Mouse (Mus musculus) right cerebral cortex, postnatal 14 days (tissue): ENCODE measurements around the gene Crocc.

Experiments used
- DNase-seq: peaks from one replicate; pipeline ENCODE4 v3.0.0; 2022

Gene Crocc

DNA sequence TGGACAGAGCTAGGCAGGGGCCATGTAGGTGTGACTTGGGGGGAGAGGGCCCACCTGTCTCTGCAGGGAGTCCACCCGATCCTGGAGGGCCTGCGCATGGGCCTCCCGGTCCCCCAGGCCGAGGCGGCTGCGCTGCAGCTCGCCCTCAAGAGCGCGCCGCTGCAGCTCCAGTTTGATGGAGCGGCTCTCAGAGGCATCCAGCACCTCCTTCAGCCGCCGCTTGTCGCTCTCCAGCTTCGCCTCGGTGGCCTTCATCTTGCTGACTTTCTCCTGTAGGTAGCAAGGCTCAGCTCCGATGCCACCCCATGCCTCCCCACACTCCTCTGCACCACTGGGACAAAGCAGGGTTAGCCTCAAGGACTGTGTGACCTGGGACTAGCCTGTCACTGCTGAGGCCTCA lies 40.1 kb downstream of the Crocc start:
- no peak for DNase-seq

DNA sequence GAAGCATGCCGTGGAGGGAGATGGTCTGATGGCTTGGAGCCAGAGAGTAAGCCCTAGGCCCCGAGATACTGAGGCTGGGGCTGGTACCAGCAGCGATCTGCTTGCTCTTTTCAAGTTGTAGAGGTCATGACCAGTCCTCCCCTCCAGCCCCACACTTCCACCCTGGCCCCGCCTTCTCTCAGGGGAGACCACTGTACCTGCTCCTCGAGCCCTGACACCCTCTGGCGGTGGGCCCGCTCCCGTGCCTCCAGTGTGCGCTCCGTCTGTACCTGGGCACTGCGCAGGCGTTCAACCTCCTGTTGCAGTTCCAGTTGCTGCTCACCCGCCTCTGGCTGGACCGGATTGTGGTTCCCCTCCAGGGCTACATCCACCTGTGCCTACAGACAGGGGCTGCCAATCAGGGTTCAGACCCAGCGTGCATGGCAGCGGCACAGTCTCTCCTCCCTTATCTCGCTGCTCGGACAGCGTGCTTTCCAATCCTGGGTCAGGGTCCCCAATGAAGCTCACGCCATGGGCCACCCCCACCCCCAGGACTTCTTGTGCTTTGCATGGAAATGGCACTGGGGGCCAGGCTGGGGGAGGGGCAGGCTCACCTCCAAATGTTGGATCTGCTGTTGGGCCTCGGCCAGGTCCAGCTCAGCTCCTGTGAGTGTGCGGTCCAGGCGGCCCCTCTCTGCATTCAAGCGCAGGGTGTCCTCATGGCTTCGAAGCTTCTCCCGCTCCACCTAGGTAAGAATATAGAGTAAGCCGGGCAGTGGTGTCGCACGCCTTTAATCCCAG lies 42.5 kb downstream of the Crocc start:
- no peak for DNase-seq

DNA sequence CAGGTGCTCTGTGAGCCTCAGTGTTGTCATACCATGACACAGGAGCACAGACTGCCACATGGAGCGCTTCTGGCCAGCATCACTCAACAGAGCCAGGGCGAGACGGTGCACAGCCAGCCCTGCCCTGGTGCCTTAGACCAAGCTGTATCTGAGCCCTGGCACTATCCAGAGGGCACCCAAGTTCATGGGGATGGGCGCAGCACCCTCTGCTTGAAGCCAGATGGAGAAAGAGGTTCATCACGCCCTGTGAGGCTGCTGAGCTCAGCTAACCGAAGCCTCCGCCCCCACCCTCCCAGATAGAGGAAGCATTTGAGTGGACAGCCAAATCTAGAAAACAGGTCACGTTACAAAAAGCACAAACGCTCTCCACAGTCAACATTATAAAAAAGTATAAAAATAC lies 44.0 kb downstream of the Crocc start:
- no peak for DNase-seq

DNA sequence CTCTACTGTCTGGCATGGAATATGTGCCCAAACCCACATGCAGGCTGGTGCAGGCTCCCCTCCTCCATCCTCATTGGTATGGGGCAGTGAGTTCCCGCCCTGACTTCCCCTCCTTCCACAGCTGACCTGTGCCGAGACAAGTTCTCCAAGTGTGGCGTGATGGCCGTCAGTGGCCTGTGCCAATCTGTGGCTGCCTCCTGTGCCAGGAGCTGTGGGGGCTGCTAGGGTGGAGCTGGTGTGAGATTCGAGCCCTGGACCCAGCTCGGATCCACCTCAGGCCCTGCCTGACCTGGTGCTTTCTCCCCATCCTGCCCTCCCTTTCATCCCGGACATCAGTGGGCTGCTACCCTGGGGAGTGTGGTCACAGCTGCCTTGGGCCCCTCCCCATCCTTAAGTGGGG lies 45.0 kb downstream of the Crocc start:
- DNase-seq, result no peak

DNA sequence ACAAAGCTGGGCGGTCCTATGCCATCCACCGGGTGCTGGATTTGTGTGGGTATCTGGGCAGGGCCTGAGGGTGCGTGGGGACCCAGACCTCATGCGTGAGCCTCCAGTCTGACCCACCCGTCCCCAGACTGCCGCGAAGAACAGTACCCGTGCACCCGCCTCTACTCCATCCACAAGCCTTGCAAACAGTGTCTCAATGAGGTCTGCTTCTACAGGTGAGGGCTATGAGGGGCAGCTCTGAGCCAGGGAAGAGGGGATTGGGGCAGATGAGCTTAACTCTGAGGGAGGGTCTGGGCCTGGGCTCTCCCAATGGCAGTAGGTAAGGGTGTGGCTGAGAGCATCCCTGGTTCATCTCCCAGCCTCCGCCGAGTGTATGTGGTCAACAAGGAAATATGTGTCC lies 45.5 kb downstream of the Crocc start:
- no peak for DNase-seq

DNA sequence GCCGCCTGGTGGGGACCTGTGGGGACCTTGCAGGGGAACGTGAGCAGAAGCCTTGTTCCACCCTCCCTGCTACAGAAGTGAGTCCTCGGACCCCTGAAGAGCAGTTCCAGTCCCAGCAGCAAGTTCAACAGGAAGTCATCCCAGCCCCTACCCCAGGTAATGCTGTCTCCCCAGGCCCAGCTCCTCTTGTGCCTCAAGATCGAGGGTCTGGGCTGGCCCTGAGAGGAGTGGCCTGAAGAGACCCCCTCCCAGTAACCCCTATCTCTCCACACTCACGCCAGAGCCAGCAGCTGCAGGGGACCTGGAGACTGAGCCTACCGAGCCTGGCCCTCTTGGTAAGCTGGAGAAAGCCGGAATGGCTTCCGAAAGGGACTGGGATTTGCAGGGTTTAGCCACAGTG lies 46.2 kb downstream of the Crocc start:
- no peak for DNase-seq

DNA sequence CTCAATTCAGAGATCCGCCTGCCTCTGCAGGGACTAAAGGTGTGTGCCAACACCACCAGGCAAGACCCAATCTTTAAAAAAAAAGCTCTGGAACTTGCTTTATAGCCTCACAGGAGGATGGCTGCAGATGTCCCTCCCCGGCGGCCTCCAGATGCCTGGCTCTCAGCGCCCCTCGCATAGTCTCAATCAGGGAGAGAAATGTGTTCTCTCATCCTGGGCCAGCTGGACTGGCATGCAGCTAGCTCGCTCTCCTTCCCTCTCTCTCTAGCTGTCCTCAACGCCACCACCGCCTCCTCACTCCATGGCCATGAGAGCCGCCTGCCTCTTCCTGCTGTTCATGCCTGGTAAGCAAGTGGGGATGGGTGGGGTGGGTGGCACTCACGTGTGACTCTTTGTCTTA lies 47.8 kb downstream of the Crocc start:
- no peak for DNase-seq

DNA sequence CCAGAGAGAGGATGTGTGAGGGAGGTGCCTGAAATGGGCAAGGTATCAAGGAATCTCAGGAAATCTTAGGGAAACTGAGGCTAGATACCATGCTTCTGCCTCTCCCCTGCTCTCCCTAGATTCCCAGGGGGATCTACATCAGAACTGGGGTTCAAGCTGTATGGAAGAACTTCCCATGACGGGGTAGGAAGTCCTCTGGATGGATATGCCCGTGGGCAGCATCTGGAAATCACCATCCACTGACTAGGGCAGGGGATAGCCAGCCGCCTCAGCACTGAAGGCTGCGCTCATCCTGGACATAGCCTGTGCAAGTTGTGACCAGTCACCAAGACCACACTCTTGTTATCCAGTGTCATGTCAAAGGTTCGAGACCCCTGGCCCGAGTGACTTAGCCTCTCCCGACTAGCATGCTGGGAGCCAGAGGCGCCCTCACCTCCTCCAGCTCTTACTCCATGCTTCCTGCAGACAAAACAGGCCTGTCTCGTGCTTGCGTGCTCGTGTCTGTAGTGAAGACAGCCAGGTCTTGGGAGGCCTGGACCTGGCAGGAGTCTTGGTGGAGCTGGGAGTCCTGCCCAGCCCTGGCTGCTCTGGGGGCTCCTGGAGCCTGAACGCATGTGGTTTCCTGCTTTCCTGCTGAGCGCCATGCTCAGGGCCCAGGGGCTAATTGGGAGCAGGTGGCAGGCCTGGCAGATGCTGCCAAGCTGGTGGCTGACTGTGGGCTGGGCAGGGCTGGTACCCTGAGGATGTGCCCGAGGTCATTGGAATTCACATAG lies 48.6 kb downstream of the Crocc start:
- no peak for DNase-seq

DNA sequence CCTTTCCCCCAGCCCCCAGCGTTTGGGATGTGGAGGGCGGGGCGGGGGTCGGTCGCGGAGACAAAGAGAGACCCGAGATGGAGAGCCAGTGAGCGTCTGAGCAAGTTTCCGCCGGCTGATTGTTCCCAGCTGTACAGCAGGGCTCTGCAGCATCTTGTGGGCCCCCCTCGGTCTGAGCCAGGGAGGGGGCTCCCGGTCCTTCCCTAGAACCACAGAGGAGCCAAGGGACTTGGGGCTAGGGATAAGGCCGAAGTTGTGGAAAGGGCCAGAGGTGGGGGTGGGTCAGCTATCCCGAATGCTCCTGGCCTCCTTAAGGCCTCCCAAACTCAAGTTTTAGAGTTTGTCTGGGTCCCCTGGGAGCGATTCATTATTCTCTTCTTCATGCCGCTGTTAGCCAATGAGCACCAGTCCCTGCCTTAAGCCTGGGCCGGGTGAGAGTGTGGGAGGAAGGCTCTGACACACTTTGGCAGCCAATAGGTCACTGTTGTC lies 49.4 kb downstream of the Crocc start:
- no peak for DNase-seq

DNA sequence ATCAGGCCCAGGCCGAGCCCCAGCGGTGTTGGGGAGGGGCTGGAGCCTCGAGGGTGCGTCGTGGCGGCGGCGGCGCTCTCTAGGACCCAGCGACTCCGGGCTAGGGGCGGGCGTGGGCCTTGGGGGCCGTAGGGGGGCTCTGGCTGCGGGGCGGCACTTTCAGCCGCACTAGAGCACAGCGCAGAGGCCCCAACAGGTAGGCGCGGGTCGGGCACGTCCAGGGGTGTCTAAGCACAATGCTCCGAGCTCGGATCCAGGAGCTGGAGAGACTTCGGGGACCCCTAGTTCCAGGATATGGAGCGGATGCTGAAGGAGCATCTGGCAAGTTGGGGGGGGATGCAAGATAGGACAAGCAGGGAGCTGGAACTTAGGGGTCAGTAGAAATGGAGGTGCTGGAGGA lies 49.8 kb downstream of the Crocc start:
- DNase-seq, result peak; percentile 47

DNA sequence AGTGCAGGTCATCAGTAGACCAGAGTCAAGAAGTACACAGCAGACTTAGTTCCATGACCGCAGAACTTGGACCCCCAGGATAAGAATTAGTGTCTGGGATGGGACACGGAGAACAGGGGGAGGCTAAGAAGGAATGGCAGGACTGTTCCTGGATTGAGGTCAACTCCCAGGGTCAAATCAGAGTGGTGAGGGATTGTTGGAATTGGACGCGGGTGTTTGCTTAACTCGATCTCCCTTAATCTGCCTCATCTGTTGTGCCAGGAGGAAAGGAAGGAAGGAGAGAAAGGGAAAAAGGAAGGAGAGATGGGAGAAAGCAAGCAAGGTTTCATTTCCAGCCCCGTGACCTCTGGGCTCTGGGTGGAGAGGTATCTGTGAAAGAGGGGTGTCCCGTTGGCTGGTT lies 50.2 kb downstream of the Crocc start, which contains the start of gene Mfap2:
Gene Mfap2, plus strand, starts transcription at position 301 of the 400 bp plus-strand sequence.
- no peak for DNase-seq

DNA sequence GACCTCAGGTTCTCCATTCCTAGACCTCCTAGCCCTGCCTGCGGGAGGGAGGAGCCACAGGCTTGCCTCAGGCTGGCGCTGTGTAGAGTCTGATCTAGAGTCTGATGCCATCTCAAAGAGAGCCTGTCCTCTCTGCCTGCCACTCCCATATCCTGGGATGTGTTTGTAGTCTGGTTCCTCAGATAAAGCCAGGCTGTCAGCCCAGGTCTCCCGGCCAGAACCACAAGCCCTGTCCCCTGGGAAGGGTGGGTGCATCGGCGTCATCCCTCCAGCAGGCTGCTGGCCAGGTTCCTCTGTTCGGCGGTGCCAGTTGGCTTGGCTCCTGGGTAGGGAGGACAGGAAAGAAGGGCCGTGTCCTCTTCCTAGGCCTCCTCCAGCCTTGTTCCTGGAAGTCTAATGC lies 52.3 kb downstream of the Crocc start:
- DNase-seq, result no peak

DNA sequence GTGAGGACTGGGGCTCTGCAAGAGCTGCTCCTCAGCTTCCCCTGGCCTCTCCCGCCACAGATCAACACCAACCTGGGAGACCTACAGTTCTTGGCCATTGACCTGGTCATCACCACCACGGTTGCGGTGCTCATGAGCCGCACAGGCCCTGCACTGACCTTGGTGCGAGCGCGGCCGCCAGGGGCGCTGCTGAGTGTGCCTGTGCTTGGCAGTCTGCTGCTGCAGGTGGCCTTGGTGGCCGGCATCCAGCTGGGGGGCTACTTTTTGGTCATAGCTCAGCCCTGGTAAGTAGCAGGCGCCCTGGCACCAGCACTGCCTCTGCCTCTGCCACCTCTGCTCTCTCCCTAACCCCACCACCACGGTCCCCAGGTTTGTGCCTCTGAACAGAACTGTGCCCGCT lies 54.4 kb downstream of the Crocc start:
- peak; percentile 68 for DNase-seq

DNA sequence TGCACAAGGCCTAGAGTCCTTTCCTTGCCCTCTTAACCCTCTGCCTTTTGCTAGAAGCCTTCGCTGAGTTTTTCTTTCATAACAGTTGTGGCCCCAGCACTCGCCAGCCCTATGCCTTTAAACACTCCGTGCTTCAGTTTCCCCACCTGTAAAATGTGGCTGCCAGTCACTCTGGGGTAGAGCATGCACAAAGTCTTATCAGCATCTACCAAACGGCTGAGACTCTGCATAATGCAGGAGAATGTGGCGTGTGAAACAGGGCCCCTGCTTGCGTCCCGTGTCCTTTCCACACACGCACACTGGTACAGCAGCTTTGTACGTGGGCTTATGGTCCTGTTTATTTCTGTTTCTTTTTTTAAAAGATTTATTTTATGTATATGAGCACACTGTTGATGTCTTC lies 63.5 kb downstream of the Crocc start:
- no peak for DNase-seq

DNA sequence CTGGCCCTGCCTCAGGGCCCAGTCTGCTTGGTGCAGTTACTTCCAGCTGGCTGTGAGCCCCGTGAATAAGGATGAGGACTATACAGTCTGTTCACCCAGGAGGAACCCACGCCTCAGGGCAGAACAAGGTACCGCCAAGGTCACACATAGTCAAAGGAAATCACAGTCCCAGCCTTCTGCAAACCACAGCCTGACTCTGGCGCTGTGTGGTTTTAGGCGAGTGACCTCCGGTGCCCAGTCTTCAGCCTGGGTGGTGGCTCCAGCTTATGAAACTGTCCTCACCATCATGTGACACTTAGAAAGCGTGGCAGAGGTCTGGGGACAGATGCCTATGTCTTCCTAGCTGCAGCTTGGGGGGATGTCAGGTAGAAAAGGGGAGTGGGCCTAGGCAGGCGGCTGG lies 64.5 kb downstream of the Crocc start:
- no peak for DNase-seq

DNA sequence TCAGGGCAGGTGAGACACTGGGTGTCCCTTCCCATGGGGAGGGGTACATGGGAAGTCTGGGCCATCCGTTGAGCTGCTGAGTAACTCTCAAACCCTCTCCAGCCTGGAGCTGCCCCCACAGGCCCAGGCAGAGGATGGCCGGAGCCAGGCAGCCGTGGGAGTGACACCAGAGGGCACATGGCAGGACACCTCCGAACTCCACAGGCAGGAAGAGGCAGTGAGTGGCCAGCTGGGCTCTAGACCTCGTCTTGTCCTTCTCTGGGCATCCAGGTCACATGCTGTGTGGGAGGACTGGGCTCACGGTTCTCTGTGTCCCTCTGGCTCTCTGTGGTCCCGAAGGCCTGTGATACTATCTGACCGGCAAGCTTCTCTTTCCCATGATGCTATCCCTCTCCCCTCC lies 66.5 kb downstream of the Crocc start:
- no peak for DNase-seq

DNA sequence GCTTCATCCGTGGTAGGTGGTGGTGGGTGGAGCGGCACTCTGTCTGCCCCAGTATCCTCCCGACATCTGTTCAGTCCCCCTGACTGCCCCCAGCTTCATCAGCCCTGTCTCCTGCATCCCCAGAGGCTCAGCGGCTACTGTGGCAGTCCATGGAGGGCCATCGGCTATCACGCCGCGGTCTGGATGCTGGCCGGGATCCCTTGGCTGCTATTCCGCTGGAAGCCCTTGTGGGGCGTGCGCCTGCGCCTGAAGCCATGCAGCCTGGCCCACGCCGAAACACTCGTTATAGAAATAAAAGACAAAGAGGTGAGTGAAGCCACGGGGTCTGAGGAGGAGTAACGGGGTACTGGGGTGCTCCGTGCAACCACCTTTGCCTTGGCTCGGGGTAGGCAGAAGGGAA lies 68.1 kb downstream of the Crocc start:
- no peak for DNase-seq

DNA sequence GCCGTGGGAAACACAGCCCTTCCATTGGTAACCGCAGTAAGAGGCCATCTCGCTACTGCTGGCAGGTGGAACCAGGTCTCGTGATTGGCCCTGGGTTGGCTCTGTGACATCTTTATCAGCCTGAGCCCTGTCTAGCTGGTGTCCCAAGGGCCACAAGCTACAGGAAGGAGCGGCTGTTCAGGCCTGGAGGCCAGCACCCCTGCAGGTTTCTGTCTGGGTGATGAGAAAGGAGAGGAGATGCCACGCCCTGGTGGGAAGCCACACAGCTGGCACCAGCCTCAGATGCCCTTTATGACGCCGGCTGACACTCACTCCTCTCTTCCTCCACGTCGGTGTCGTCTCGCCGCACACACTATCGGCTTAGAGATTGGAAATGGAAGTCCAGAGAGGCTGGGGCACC lies 70.9 kb downstream of the Crocc start:
- DNase-seq, result no peak

DNA sequence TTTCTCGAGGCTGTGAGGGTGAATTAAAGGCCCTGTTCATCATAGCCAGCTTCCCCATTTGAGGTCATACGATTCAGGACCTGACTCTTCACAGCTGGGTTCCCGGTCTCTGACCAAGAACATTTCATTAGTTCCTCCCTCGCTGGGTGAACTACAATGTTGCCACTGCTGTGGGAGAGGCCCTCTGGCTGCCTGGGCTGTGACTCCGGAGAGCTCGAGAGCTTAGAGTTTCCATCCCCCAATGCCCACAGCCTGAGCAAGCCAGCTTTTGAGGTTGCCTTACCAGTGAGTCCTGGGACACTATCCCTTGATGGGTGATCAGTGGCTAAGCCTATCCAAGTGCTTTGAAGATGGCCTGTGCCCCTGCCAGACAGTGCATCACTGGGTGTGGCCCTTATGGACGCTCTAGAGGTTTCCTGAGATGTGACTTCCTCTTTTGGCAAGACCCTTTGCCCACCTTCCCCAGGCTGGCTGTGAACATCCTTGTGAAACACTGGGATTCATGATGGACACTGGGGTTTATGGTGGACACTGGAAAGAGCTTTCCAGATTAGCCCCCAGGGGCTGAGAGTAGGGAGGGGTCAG lies 71.6 kb downstream of the Crocc start:
- DNase-seq, result no peak

DNA sequence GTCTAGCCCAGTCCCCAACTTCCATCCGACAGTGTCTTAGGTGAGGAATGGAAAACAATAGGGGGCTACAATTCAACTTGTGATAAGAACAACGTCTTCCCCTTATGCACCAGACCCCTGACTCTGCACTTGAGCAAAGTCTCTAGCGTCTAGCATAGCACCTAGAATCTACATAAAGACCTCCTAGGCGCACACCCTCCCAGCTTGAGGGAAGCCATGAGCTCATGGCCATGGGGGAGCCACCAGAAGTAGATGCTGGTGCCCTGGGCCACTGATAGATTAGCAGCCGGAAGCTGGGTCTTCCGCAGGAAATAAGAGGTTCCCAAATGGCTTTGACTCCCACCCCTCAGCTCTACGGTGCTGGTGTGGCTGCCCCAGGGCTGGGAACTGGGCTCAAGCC lies 72.9 kb downstream of the Crocc start:
- no peak for DNase-seq

DNA sequence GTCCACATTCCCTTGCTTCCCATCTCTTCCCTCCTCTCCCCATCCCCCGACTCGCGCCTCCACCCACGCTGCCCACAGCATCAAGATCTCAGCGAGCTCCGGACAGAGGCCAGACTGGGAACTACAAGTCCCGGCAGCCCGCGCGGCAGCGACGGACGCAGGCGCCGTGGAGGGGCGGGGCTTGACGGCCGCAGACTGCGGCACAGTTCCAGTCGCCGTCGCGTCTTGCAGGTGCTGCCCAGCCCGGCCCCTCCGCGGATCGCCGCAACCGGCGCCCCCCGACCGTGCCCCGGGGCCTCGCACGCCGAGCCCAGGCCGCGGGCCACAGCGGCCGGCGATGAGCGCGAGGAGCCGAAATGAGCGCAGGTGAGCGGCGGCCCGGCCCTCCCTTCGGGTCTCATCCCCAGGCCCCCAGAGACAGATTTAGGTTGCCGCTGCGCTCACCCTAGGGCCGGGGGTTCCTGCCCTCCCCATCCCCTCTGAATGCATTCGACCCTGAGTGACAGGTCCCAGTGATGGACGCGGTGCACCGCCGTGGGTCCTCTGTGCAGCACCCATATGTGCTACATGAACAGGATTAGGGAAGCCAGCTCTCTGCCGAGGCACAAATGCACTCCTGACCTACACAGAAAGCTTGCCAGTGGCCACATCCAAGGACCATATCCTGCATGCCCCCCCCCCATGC lies 73.5 kb downstream of the Crocc start, which contains the start of gene Atp13a2:
Gene Atp13a2, plus strand, starts transcription at position 163 of the 685 bp plus-strand sequence.
- DNase-seq, result peak; percentile 95

DNA sequence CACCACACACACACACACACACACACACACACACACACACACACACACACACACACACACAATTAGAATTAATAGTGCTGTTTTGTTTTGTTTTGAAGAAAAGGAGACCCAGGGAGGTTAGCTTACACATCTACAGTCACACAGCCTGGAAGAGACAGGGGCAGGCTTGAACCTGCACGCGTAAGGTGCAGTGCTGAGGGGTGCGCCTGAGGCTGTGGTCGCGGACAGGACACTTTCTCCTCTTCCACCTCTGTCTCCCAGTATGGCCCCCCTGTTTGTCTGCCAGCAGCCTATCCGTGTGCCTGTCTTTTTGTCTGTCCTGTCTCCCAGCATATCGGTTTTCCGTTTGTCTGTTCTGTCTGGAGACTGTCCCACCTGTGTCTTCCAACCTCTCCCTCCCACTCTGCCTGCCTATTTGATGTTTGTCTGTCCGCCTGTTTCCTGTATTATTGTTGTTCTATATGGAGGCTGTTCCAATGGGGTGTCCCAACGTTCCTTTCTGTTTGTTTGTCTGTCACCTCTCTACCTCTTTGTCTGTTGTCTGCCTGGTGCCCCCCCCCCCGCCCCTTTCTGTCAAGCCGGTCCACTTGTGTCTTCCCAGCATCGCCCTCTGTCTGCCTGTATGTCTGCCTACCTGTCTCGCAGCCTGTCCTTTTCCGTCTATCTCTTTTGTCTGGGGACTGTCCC lies 74.2 kb downstream of the Crocc start:
- no peak for DNase-seq

DNA sequence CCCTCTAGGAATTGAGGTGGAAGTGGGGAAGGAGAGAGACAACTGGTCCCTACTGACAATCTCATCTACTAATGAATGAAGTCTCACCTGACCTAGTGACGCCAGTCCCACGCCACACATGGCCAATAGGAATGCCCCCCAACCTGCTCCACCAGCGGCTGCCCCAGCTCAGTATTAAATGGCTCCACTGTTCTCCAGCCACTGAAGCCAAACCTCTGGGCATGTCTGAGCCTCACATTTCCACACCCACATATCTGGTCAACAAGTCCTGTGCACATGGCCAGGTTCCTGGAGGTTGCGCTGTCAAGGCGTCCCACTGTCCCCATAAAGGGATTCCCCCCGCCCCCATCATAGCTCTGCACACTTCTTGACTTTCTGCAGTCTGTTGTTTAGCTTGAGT lies 75.8 kb downstream of the Crocc start:
- DNase-seq, result no peak
